Mouse (Mus musculus): Measurements from ENCODE around the gene Cipc.

Cipc gene

DNA sequence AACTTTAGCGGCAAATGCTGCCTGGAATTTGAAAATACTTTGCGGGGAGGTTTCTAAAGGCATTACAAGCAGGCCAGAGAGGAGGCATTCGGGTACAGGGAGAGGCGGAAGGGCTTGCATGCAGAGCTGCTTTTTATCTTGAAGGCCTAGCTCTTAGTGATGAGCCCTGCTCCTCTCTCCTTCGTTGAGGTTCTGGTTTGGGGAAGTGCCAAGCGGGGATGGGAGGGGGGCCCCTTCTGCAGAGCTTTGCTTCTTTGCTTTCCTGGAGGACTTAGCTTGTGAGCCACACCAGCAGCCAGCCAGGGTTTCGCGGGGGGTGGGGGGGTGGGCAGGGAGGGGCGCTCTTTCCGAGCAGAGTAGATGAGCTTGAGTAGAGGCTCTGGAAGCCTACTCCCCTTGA lies 28.9 kb downstream of the Cipc start:
- in situ Hi-C loops (cut with MboI; ENCODE audit: low pct_unique_long_range_greater_than_20kb in 1 of 2, low sequenced_read_pairs in 2 of 2, unreplicated experiment in 1 of 2), result loop anchor here in 1 of 2 experiments (10.0 kb wide), 1 partner anchor 201 kb away; no protein-coding TSS in a partner anchor

DNA sequence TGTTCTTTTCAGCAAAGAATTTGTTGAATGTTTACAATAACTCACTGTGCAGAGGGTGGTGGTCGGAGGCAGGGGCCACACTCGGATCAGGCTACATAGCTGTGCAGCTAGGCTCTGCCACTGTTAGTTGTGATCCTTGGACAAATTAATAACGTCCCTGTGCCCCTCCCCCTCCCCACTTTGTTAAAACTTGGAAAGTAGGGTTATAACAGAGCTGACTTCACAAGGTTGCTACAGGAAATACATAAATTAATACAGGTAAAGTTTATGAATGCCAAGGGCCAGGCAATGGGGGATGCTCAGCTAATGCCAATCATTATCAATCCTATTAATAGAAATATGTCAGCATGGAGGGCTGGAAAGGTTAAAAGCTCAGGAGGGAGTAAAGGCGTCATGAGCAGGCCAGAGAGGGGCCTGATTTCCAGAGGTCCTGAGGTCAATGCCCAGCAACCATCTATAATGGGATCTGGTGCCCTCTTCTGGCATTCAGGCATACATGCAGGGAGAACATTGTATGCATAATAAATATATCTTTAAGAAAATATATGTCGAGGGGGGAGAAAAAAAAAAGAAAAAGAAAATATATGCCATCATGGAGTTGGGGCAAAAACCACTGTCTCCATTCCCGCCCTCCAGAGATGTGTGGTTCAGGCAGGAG lies 29.8 kb downstream of the Cipc start:
- in situ Hi-C loops (cut with MboI; ENCODE audit: low pct_unique_long_range_greater_than_20kb in 1 of 2, low sequenced_read_pairs in 2 of 2, unreplicated experiment in 1 of 2), result loop anchor here in 1 of 2 experiments (10.0 kb wide), 1 partner anchor 202 kb away; no protein-coding TSS in a partner anchor

DNA sequence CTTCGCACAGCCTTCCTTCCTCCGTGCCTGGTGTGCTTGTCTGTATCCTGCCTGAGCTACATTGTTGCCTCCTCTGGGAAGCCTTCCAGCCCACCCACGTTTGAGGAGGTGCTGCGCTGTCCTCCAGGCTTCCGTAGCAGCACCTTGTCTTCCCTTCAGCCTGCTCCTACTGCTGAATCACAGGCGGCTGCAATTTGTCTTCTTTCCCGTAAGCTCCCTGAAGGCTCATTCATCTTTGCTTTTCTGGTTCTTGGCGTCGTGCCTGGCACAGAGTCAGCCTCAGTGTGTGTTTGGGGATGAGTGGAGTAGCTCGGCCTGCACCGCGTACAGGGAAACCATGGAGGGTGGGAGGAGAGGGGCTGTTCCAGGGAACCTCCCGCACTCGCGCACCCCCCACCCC lies 31.0 kb downstream of the Cipc start:
- in situ Hi-C loops (cut with MboI; ENCODE audit: low pct_unique_long_range_greater_than_20kb in 1 of 2, low sequenced_read_pairs in 2 of 2, unreplicated experiment in 1 of 2), result loop anchor here in 1 of 2 experiments (10.0 kb wide), 1 partner anchor 203 kb away; no protein-coding TSS in a partner anchor

DNA sequence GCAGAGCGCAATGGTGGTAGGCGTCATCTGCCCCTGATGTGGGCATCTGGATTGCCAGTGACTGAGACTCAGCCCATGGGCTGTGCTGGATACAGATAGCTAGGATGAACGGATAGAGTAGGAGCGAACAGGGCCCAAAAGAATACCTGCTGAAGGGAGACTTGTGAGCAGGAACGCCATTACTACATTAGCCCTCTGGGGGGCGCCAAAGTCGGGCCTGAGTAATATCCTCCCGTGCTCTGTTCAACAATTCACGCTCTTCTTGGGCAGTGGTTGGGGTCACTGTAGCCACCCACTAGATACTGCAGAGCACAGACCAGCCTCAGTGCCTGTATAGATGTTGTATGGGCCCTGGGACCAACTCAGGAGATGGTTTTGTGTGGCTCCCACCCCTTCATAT lies 34.3 kb downstream of the Cipc start:
- in situ Hi-C loops (cut with MboI; ENCODE audit: low pct_unique_long_range_greater_than_20kb in 1 of 2, low sequenced_read_pairs in 2 of 2, unreplicated experiment in 1 of 2), result no loop called here

DNA sequence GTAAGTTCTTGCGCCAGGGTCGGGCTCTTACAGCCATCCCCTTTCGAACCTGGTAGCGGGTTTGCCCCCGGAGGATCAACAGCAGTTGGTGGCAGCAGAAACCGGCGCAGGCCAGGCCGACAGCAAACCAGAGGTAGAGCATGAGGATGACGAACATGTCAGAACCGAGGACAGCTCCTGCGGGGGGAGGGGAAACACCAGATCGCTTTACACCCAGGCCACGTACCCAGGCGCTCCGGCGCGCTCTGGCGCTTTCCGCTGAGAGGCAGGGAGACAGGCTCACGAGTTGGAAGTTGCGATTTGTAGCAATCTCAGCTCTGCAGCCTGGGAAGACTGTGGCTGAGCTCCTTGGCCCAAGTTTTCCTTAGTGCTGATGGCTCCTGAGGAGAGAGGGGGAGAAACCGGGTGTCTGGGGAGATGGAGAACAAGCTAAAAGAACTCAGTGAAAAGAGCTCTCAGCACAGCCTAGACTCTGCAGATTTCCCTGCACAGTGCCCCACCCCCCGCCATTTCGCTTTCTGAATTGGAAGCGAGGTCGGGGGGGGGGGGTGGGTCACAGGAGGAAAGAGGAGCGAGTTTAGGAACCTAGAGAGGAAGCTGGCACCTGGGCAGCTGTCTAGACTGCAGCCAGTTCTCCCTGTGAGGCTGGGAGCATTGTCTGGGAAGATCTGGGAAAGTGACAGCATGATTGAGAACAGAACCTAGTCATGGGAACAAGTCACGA lies 36.8 kb downstream of the Cipc start:
- in situ Hi-C loops (cut with MboI; ENCODE audit: low pct_unique_long_range_greater_than_20kb in 1 of 2, low sequenced_read_pairs in 2 of 2, unreplicated experiment in 1 of 2), result no loop called here

DNA sequence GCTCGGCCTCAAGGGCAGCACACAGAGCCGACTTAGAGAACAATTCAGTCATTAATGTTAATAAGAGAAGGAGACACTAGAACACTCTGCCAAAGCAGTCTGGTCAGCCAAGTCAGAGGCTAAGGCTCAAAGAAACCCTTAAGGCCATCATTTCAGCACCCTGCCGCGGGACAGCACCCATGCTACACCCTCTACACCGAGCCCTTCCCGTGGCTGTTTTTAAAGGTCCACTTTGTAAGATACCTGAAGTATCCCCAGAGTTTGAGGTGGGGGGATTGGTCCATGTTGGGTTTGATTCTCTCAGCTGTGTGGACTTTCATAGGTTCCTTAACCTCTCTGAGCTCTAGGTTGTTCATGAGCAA lies 37.3 kb downstream of the Cipc start:
- in situ Hi-C loops (cut with MboI; ENCODE audit: low pct_unique_long_range_greater_than_20kb in 1 of 2, low sequenced_read_pairs in 2 of 2, unreplicated experiment in 1 of 2), result no loop called here

DNA sequence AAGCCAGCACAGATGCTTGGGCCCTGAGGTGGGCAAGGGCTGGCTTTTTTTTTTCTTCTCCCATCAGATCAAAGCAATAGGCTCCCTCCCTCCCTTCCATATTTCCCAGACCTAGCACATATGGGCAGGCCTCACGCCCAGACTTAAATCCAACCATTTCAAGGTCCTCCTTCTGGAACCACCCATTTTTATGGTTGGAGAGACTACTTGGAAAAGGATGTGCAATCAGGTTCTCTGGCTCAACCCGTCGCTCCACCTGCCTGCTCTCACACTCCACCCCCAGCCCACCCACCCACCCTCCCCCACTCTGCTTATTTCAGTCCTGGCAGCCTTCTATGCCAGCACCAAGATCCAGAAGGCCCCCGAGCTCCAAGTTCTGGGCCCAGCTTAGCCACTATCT lies 39.7 kb downstream of the Cipc start:
- in situ Hi-C loops (cut with MboI; ENCODE audit: low pct_unique_long_range_greater_than_20kb in 1 of 2, low sequenced_read_pairs in 2 of 2, unreplicated experiment in 1 of 2), result no loop called here

DNA sequence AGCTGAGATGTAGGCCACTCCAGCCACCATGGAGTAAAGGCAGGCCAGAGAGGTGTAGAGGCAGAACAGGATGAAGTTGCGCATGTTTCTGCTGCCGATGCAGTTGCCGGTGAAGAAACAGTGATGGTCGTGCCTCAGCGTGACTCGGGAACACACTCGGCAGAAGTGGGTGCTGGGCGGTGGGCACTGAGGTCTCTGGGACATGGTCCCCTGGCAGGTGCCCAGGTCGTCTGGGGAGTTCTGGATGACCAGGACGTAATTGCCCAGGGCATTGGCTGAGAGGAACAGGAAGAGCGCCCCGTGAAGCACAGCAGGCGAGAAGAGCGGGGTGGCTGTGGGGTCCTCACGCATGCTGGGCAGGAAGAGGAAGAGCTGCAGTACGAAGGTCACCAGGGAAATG lies 41.4 kb downstream of the Cipc start:
- in situ Hi-C loops (cut with MboI; ENCODE audit: low pct_unique_long_range_greater_than_20kb in 1 of 2, low sequenced_read_pairs in 2 of 2, unreplicated experiment in 1 of 2), result no loop called here

DNA sequence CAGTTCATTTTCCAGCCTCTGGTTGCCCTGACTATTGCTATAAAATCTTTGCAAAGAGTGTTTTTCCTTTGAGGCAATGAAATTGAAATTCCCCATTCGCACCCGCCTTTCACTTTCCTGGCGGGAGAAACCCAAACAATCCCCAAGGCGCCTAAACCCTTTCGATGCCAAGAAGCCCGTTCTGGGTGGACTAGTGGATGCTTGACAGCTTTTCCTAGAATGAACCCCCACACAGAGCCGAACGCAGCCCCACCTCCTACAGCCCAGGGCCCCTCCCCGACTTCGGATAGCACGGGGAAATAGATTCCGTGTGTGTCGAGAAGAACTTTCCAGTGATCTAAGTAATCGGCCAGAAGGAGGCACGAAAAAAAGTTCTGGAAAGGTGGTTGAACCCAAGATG lies 42.5 kb downstream of the Cipc start:
- in situ Hi-C loops (cut with MboI; ENCODE audit: low pct_unique_long_range_greater_than_20kb in 1 of 2, low sequenced_read_pairs in 2 of 2, unreplicated experiment in 1 of 2), result no loop called here

DNA sequence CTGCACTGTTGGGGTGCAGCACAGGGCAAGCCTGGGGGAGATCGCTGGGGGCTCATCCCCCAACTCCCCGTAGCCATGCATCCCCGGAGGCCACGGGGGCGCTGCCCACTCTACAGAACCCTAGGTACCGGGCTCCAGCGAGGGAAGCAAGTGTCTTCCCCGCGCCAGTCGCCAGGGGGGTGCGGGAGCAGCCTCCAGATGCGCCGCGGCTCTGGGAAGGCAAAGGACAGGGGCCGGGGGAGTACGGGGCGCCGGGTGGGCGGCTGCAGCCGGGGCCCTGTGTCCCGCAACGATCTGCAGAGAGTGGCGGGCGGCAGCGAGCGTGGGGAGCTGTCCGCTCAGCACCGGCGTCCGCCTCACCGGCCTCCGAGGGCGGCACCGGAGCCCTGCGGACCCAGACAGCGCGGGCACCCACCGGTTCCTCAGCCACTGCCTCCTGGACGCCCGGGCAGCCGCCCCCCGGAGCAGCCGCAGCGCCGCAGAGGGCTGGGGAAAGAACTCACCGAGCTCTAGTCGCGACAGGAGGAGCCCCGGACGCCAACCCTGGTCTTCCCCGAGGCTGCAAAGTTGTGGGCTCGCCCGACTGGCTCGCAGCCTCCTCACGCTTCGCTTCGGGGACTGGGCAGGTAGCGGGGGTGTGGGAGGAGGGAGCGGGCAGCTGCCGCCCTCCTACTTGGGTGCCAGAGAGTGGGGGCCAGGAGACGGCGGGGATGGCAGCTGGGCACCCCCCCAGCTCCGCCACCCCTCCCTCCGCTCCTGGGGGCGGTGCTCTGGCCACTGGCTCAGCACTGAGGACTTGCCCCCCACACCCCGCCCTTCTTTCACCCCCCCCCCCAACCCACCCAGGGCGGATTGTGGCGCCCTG lies 43.3 kb downstream of the Cipc start, which contains the start of gene Zdhhc22:
Gene Zdhhc22, minus strand, starts transcription at position 541 of the 865 bp plus-strand sequence.
- in situ Hi-C loops (cut with MboI; ENCODE audit: low pct_unique_long_range_greater_than_20kb in 1 of 2, low sequenced_read_pairs in 2 of 2, unreplicated experiment in 1 of 2), result no loop called here

DNA sequence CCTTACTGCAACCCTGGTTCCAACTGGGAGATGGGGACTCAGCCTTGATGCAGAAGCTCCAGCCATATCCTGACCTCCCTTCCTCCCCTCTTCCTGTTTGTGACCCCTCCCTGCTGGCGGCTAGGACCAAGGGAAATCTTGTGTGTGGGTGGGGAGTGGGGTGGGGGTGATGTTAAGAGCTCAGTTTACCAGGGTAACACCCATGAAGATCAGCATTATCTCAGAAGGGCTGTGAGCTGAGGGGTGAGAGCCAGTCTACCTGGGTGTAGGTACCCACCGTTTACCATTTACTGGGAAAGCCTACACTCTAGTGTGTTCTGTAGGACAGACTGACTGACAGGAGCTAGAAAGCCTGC lies 43.9 kb downstream of the Cipc start:
- in situ Hi-C loops (cut with MboI; ENCODE audit: low pct_unique_long_range_greater_than_20kb in 1 of 2, low sequenced_read_pairs in 2 of 2, unreplicated experiment in 1 of 2), result no loop called here

DNA sequence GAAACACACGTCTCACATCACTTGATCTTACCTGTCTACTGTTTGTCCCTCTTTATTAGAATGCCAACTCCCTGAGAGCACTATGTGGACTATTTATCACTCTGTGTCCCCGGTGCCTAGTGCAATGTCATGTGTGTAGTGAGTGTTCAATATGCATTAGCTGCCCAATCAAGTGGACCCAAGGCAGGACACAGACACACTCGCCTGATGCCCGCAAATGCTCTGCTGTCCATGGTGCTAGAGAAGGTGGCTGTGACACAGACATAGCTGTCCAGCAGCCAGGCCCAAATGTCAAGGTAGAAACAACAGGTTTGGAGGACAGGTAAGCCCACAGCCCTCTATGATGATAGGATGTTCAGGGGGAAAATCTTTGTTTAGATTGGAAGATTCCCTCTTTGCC lies 47.3 kb downstream of the Cipc start:
- in situ Hi-C loops (cut with MboI; ENCODE audit: low pct_unique_long_range_greater_than_20kb in 1 of 2, low sequenced_read_pairs in 2 of 2, unreplicated experiment in 1 of 2), result no loop called here

DNA sequence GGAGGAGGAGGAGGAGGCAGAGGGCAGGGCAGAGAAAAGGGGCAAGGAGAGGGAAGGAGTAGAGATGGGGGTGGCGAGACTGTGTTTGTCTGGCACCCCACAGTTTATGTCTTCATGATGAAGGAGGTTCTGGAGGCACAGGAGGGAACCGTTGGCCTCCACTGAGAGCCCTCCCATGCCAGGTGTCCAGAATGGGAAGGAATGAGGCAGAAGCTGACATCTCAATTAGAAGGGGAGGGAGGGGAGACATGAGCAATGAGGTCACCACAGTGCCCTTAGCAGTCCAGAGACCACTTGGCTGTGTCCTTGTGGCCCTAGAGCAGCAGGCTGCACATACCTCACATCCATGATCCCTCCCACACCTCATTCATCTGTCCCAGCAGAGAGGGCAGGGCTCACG lies 47.9 kb downstream of the Cipc start:
- in situ Hi-C loops (cut with MboI; ENCODE audit: low pct_unique_long_range_greater_than_20kb in 1 of 2, low sequenced_read_pairs in 2 of 2, unreplicated experiment in 1 of 2), result no loop called here

DNA sequence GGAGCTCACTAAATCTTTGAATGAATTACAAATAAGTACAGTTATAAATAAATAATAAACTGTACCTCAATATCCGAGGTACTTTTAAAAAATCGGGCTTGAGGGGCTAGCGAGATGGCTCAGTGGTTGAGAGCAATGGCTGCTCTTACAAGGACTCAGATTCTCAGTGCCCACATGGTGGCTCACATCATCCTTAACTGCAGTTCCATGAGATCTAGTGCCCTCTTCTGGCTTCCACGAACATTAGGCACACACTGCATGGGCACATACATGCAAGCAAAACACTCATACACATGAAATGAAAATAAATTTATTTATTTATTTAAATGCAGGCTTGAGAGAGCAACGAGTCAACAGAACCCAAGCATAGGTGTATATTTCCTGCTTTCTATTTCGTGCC lies 49.1 kb downstream of the Cipc start:
- in situ Hi-C loops (cut with MboI; ENCODE audit: low pct_unique_long_range_greater_than_20kb in 1 of 2, low sequenced_read_pairs in 2 of 2, unreplicated experiment in 1 of 2), result no loop called here

DNA sequence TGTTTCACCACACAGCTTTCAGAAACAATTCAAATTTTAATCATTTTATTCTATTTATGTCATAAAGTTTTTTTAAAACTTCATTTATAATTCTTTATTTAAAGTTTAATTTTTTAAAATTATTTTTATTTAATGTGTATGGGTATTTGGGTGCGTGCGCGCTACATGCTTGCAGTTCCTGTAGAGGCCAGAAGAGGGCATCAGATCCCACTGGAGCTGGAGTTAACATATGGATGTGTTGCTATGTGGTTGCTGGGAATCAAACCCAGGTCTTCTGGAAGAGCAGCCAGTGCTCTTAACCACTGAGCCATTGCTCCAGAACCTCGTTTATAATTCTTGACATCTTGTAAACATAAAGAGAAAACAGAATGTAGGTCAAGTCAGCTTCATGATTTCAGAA lies 51.9 kb downstream of the Cipc start:
- in situ Hi-C loops (cut with MboI; ENCODE audit: low pct_unique_long_range_greater_than_20kb in 1 of 2, low sequenced_read_pairs in 2 of 2, unreplicated experiment in 1 of 2), result no loop called here

DNA sequence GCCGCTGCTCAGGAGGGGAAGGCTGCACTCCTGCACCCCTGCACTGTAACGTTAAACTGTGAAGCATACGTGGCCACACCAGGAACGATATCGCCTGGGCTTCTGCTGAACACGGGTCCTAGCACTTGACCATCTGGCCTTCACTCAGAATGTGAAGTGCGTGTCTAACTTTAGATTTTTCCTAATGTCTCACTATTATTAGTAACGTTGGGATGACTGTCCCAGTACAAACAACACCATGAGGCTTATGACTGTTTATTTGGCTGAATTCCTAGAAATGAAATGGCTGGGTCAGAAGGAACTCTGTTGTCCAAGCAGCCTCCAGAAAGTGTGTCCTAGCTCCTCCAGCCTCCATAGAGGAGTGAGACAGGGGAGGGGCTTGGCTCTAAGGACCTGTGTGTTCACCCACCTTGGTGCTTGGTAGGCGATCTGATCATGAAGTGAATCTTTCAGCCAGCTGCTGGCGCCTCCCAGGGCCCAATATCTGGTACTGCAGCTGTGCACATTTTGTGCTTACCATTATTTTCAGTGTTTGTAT lies 52.5 kb downstream of the Cipc start:
- in situ Hi-C loops (cut with MboI; ENCODE audit: low pct_unique_long_range_greater_than_20kb in 1 of 2, low sequenced_read_pairs in 2 of 2, unreplicated experiment in 1 of 2), result no loop called here

DNA sequence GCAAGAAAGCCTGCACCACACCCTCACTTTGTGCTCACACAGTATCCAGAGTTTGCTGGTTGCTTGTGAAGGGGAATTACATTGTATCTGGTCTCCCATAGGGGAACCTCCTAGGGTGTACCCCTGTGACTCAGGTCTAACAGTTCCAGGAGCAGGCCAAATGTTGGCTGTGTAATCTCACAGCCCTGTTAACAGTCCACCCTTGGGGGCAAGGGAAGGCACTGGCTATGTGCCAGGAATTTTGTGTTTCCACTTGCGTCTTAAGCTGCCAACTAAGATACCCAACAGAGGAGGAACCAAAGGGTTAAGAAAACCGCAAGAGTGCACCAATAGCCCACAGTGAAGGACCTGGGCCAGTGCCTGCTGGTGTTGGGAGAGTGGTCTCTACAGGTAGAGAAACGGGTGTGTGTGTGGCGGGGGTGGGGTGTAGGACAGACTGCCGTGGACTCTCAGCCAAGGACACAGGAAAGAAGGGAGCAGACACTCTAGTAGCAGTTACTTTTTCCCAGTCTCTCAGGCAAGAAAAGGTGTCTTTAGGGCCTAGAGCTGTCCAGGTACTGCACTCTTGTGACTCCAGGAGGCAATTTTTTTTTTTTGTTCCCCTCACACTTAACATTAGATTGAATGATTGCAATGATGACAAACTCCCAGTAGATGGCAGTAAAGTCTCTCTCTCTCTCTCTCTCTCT lies 53.5 kb downstream of the Cipc start:
- in situ Hi-C loops (cut with MboI; ENCODE audit: low pct_unique_long_range_greater_than_20kb in 1 of 2, low sequenced_read_pairs in 2 of 2, unreplicated experiment in 1 of 2), result no loop called here

DNA sequence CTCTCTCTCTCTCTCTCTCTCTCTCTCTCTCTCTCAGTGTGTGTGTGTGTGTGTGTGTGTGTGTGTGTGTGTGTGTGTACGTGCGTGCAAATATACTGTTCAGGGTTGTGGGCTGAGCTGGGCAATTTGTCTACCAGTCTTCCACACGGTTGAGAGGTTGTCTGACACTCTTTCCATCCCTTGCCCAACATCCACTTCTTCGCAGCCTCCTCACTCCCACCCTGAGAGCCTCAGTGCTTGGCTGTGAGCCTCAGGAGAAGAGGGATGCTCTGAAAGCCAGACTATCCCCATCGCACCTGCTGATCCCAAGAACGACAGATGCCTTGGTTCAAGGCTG lies 54.0 kb downstream of the Cipc start:
- in situ Hi-C loops (cut with MboI; ENCODE audit: low pct_unique_long_range_greater_than_20kb in 1 of 2, low sequenced_read_pairs in 2 of 2, unreplicated experiment in 1 of 2), result no loop called here

DNA sequence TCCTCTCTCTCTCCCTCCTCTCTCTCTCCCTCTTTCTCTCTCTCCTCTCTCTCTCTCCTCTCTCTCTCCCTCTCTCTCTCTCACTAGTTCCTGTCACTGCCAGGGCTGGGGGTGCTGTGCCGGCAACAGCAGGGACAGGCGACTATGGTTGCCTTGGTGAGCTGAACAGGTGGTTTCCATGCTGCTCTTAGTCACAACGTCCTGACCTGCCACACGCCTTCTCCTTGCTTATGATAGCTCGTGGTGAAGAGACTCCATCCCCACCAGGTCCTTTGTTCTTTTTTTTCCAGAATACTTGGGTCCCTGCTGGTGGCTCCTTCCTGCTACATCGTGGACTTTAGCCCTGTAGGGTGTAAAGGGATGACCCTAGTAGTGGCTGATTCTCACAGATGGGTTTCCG lies 55.4 kb downstream of the Cipc start:
- in situ Hi-C loops (cut with MboI; ENCODE audit: low pct_unique_long_range_greater_than_20kb in 1 of 2, low sequenced_read_pairs in 2 of 2, unreplicated experiment in 1 of 2), result no loop called here
